Mouse (Mus musculus): Measurements from ENCODE around the gene Ncor1. TPM values are rescaled to one million over a fixed set of nuclear protein-coding genes. Genes with fewer than 3 reads are reported as not detected.
A peak's percentile ranks its signal among the peaks of the same experiment; 100 is the strongest.
"Not testable (repeated sequence)": the region's sequence is repeated elsewhere in the genome, so short reads cannot be mapped to it uniquely, and the experiment has no call there.

The Ncor1 gene
- total RNA-seq, 2 experiments from 2014 or later, result 137 to 151 TPM

GRCm38 (mm10) chr11:62457891-62458270 is 460 bp downstream of the Ncor1 start:
- DNase-seq, result no peak

DNA sequence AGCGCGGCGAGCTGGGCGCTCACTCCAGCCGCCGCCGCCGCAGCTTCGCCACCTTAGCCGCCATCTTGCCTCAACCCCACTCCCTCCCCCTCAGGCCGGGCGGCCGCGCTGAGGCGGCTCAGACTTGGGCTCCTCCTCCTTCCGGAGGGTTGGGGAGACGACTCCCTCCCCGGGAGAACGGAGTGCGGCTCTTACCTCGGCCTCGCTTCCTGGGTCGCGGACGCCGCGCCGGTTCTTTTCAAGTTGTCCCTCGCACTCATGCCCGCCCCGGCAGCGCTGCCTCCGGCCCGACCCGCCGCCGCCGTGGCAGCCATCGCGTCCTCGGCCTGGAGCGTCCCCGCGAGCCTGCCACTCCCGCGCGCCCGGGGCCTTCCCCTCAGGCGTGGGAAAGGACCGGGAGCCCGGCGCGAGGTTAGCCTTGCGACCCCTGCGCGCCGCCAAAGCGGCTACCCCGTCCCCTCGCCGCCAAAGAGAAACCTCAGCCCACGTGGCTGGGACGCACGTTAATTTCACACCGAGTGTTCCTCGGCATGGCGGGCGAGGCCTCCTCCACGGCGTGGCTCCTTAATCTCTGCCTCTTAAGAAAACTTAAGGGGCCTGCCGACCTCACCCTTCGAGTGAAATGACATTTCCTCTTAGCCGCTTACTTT is 975 bp downstream of the Ncor1 start:
- DNase-seq, result peak; percentile 92

DNA sequence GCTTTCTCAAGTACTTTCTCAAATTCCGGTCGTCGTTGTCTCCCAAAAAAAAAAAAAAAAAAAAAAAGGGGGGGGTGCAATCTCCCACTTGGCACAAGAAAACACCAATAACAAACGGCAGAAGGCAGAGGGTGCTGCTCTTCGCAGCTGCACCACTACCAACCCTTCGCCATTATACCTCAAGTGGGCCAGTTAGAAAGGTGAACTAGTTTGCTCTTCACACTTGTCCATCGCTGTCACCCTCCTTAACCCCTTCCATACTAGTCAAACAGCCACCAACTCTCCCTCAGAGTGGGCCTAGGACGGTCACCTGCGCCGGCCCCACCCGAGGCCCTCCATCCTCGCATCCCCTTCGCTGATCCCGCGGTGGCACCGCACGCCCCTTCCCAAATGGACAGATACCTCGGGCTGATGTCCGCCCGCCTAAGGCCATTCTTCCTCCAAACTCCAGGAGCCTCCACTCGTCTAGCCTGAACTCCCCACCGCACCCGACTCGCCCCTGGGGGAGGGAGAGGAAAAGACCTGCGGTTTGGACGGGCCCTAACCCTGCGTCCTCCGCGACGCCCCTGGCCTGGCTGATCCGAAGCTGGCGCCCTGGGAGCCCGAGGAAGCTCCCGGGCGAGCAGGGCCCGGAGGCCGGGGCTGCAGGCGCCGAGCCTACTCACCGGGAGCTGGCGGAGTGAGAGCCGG is 1.7 kb downstream of the Ncor1 start:
- peak; percentile 57 for DNase-seq

- no peak for DNase-seq
Measured at GRCm38 (mm10) chr11:62456021-62456482, 2.3 kb downstream of the Ncor1 start.

GRCm38 (mm10) chr11:62455193-62455592 is 3.1 kb downstream of the Ncor1 start:
- no peak for DNase-seq

DNA sequence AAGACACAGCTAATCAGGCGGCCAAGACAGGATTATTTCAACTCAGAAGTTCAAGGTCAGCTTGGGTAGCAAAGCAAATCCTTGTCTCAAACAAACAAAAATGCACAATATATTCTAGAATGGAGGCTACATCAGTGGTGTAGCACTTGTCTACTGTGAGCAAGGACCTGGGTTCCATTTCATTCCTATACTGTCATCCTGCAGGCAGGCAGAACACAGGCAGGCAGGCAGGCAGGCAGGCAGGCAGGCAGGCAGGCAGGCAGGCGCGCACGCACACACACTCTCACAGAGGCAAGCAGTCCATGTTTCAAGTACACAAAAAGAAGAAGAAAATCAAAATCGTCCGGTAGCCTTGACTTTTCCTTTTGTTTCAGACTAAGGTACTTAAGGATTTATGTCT is 9.4 kb downstream of the Ncor1 start:
- no peak for DNase-seq

GRCm38 (mm10) chr11:62445799-62446198 is 12.5 kb downstream of the Ncor1 start:
- no peak for DNase-seq

DNA sequence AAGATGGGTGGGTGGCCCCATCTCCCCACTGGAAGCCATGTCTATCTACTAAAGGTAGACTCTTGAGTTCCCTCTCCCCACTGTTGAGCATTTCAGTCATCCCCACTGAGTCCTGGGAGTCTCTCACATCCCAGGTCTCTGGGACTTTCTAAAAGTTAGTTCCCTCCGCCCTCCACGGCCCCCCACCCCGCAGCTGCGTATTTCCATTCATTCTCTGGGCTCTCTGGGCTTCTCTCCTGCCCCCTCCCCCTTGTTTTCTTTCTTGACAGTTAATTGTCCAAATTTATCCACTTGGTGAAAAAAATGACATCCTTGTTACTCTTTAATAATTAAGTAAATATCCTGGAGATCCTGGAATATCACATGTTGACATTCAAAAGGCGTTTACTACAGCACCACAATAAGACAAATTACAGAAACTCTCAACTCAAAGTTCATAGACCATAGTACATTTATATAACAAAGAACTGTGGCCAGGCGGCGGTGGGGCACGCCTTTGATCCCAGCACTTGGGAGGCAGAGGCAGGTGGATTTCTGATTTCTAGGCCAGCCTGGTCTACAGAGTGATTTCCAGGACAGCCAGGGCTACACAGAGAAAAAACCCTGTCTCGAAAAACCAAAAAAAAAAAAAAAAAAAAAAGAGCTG is 17.5 kb downstream of the Ncor1 start:
- no peak for DNase-seq

DNA sequence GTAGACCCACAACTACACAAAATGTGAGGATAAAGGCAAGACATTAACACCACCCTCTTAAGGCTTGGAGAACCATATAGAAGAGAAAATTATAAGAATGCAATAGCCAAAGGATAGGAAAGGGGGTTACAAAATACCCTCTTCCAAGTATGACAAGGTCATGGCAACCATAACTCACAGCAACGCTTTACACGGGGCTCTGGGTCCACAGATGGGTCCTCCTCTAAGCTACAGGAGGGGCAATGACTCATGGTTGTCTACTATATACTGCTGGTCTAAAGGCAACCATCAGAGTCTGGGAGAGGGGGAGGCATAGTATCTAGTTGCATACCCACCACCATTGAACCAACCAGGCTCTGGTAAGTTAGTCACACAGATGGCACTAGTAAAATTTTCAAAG is 26.1 kb downstream of the Ncor1 start:
- DNase-seq, result no peak

- DNase-seq, result peak; percentile 13
Measured at GRCm38 (mm10) chr11:62427105-62427504, 31.2 kb downstream of the Ncor1 start.

- DNase-seq, result no peak
Measured at GRCm38 (mm10) chr11:62426266-62426665, 32.1 kb downstream of the Ncor1 start.

DNA sequence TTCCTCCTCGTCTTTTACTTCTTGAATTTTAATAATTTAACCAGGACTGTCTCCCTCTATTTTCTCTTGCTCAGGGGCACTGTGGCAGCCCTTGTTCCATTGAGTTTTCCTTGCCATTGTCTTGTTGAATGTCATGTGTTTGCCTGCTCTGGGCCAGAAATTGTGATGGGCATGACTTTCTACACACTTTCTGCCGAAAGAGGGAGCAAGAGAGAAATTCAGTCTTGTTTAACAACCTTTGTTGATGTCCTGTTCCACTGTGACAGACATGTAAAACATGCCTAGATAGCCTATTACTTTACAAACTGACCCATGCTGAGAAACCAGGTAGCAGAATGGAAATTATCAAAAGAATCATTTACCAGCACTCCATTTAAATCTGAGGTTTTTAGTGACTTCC is 33.8 kb downstream of the Ncor1 start:
- no peak for DNase-seq

- DNase-seq, result no peak
Measured at GRCm38 (mm10) chr11:62415026-62415425, 43.3 kb downstream of the Ncor1 start.

DNA sequence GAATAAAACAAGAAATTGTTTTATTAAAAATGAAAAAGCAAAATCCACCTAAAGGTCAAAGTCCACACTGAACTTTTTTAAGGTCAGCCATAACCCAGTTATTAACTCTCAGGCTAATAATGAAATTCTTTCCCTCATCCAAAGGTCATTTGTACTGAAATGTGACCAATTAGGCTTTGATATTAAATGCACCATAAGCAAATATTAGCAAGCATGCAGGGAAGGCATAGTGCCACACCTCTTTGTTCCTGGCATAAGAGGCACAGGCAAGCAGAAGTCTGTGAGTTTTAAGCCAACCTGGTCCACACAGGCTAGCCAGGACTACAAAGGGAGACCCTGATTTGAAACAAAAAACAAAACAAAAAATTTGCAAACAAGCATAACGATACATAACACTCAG is 48.7 kb downstream of the Ncor1 start:
- no peak for DNase-seq

- no peak for DNase-seq
Measured at GRCm38 (mm10) chr11:62408848-62409247, 49.5 kb downstream of the Ncor1 start.

- peak; percentile 44 for DNase-seq
Measured at GRCm38 (mm10) chr11:62396405-62396804, 61.9 kb downstream of the Ncor1 start.

- no peak for DNase-seq
Measured at GRCm38 (mm10) chr11:62388331-62388679, 70.0 kb downstream of the Ncor1 start.

- DNase-seq, result no peak
Measured at GRCm38 (mm10) chr11:62387608-62388330, 70.6 kb downstream of the Ncor1 start.

- DNase-seq, result not testable (repeated sequence)
Measured at GRCm38 (mm10) chr11:62377202-62377851, 81.0 kb downstream of the Ncor1 start.

DNA sequence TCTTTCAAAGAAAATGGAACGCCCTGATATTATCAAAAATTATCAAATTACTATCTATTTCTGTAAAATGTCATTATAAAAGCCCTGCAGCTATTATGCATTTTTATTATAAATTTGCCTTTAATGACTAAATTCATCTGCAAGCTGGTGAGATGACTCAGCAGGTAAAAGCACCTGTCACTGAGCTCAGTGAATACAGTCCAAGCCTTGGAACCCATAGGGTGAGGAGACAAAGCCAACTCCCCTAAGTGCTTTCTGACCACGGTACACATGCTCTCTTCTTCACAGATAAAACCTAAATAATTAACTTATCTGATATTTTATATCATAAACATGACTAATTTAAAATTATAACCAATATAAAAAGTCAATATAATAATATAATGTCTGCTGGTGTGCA is 86.6 kb downstream of the Ncor1 start:
- DNase-seq, result no peak

- DNase-seq, result no peak
Measured at GRCm38 (mm10) chr11:62369924-62370323, 88.4 kb downstream of the Ncor1 start.

- no peak for DNase-seq
Measured at GRCm38 (mm10) chr11:62366879-62367278, 91.5 kb downstream of the Ncor1 start.

DNA sequence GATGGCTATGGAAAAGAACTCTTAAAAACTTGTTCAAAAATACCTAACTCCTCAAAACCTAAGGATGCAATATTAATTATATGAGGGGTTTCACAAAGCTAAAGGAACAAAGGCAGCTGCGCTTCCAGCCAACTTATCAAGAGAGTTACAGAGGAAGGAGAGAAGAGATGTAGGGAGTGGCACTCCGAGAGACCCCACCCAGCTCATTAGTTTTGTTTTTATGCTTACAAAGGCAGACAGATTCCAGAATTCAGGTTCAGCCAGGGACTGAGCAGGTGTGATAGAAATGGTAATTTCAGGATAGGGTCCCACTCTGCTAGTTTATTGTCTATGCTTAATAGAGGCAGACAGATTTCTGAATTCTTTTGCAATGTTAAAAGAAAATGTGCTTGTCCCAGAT is 103.1 kb downstream of the Ncor1 start:
- no peak for DNase-seq

Data from heart, postnatal 4 days (tissue).